In the genomic region with DNA sequence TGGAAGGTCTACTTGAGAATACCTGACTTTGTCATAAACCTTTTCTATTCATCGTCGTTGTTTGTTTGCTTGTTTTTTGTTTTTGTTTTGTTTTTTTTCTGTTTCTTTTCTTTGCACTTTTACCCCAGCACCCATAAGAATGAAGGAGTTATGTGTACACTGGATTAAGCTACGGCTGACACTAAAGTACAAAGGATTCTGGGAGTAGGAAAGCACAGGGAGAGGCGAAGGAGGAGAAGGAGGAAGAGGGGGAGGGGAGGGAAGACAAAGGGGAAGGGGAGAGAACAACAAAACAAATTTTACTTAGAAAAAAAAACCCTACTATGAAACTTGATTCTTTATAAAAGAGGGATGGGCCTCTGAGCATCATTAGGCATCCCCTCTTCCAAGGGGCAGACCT, we compare ENCODE assay signal across 13 mouse cellular contexts. TPM values are rescaled to one million over a fixed set of nuclear protein-coding genes. Genes with fewer than 3 reads are reported as not detected.
DNase-seq lines count a peak whose midpoint lies in the region; ATAC-seq and TF ChIP-seq lines count a peak whose summit lies in the region.
"Had no signal": no experiment of that assay in that cellular context is flagged by ENCODE, and none has a peak within 500 bp of the region (broad histone marks: within the 10 kb centered on the region; RNA-seq: fewer than 3 reads in every experiment).

No protein-coding gene starts in this region.

- peak overlapping the region; percentile 81 for H3K4me2 ChIP-seq in heart, embryonic 13.5 days
- H3K4me2 ChIP-seq in liver, embryonic 11.5 days, result peak overlapping the region; percentile 77
- peak overlapping the region; percentile 76 for H3K4me2 ChIP-seq in liver, embryonic 13.5 days
- no peak overlapping the region for H3K4me2 ChIP-seq in forebrain, embryonic 12.5 days
- H3K4me2 ChIP-seq in forebrain, embryonic 11.5 days (ENCODE audit: low read depth, low read length, severe bottlenecking), result no peak overlapping the region

- no peak for DNase-seq in heart, postnatal 4 days
- DNase-seq in liver, embryonic 11.5 days (ENCODE audit: low spot score), result no peak
- DNase-seq in liver (no peak), G1E (ENCODE audit: low spot score) (no peak)
- no peak for DNase-seq in liver, embryonic 13.5 days
- DNase-seq in forebrain, embryonic 11.5 days (ENCODE audit: low spot score), result no peak
- DNase-seq: adrenal gland, postnatal 14 days; gastrocnemius, postnatal 36 days; kidney, postnatal 25 days; left cerebral cortex, postnatal 4 days had no signal

- no peak for ATAC-seq in heart, embryonic 13.5 days (ENCODE audit: extremely low read depth, insufficient number of reproducible peaks, low FRiP score, low TSS enrichment)
- ATAC-seq in liver, embryonic 11.5 days (replicated peaks; ENCODE audit: low FRiP score), result no peak
- no peak for ATAC-seq in G1E (ENCODE audit: extremely low read depth, insufficient number of reproducible peaks, low FRiP score, poor library complexity, severe bottlenecking)
- no peak for ATAC-seq in liver, embryonic 13.5 days (ENCODE audit: low read depth)
- no peak for ATAC-seq in forebrain, embryonic 12.5 days (ENCODE audit: low FRiP score)
- no peak for ATAC-seq in forebrain, embryonic 11.5 days (replicated peaks; ENCODE audit: low FRiP score)
- ATAC-seq: intestine, embryonic 16.5 days had no signal

- 0 out of 2 replicates have a peak, but pooled peaks cover 8% of the 10 kb centered on the region for H3K27me3 ChIP-seq in heart, embryonic 13.5 days (replicated peaks)
- no peaks in the 10 kb centered on the region for H3K27me3 ChIP-seq in liver, embryonic 11.5 days (replicated peaks; ENCODE audit: control insufficient read depth, insufficient read depth, low read length)
- no peaks in the 10 kb centered on the region for H3K27me3 ChIP-seq in G1E (ENCODE audit: insufficient read depth, low read length)
- H3K27me3 ChIP-seq in liver, embryonic 13.5 days, result no peaks in the 10 kb centered on the region
- peaks cover 24% of the 10 kb centered on the region for H3K27me3 ChIP-seq in forebrain, embryonic 12.5 days
- no peaks in the 10 kb centered on the region for H3K27me3 ChIP-seq in forebrain, embryonic 11.5 days (ENCODE audit: control insufficient read depth, insufficient read depth, low read length)

- H3K4me1 ChIP-seq in heart, embryonic 13.5 days, result peaks cover 15% of the 10 kb centered on the region
- peaks cover 18% of the 10 kb centered on the region for H3K4me1 ChIP-seq in liver, embryonic 11.5 days (replicated peaks; ENCODE audit: control insufficient read depth, insufficient read depth, low read length)
- H3K4me1 ChIP-seq in G1E (ENCODE audit: insufficient read depth, low read depth, low read length), result peaks cover 62% of the 10 kb centered on the region
- peaks cover 68% of the 10 kb centered on the region for H3K4me1 ChIP-seq in liver, embryonic 13.5 days (replicated peaks)
- H3K4me1 ChIP-seq in forebrain, embryonic 12.5 days, result peaks cover 16% of the 10 kb centered on the region
- H3K4me1 ChIP-seq in forebrain, embryonic 11.5 days (replicated peaks; ENCODE audit: control insufficient read depth, insufficient read depth, low read length), result no peaks in the 10 kb centered on the region

- H3K9ac ChIP-seq in heart, embryonic 13.5 days, result no peak overlapping the region
- H3K9ac ChIP-seq in liver, embryonic 11.5 days (ENCODE audit: low read depth, low read length), result peak overlapping the region; percentile 94
- H3K9ac ChIP-seq in liver, embryonic 13.5 days, result peak overlapping the region; percentile 93
- no peak overlapping the region for H3K9ac ChIP-seq in forebrain, embryonic 12.5 days
- no peak overlapping the region for H3K9ac ChIP-seq in forebrain, embryonic 11.5 days (ENCODE audit: low read length)

- H3K9me3 ChIP-seq in heart, embryonic 13.5 days, result no peaks in the 10 kb centered on the region
- H3K9me3 ChIP-seq in liver, embryonic 11.5 days (ENCODE audit: control insufficient read depth, low read length), result no peaks in the 10 kb centered on the region
- H3K9me3 ChIP-seq in G1E (replicated peaks), result no peaks in the 10 kb centered on the region
- no peaks in the 10 kb centered on the region for H3K9me3 ChIP-seq in liver, embryonic 13.5 days (replicated peaks)
- no peaks in the 10 kb centered on the region for H3K9me3 ChIP-seq in forebrain, embryonic 12.5 days
- no peaks in the 10 kb centered on the region for H3K9me3 ChIP-seq in forebrain, embryonic 11.5 days (ENCODE audit: control insufficient read depth, low read length)

- H3K4me3 ChIP-seq in heart, embryonic 13.5 days, result peak overlapping the region; percentile 55; the same call in 1 of the 2 replicates
- H3K4me3 ChIP-seq in liver, embryonic 11.5 days (ENCODE audit: low read depth, low read length), result peak overlapping the region; percentile 58
- peak overlapping the region; percentile 94; the same call in 1 of the 2 replicates for H3K4me3 ChIP-seq in G1E (ENCODE audit: low read depth, low read length)
- peak overlapping the region; percentile 83 for H3K4me3 ChIP-seq in liver, embryonic 13.5 days (replicated peaks)
- no peak overlapping the region for H3K4me3 ChIP-seq in forebrain, embryonic 12.5 days (replicated peaks)
- H3K4me3 ChIP-seq in forebrain, embryonic 11.5 days (ENCODE audit: low read depth, low read length), result no peak overlapping the region

- H3K27ac ChIP-seq in heart, embryonic 13.5 days (replicated peaks), result no peak overlapping the region
- H3K27ac ChIP-seq in liver, embryonic 11.5 days (ENCODE audit: low read depth, low read length), result peak overlapping the region; percentile 91
- peak overlapping the region; percentile 93 for H3K27ac ChIP-seq in liver, embryonic 13.5 days
- H3K27ac ChIP-seq in forebrain, embryonic 12.5 days, result no peak overlapping the region
- no peak overlapping the region for H3K27ac ChIP-seq in forebrain, embryonic 11.5 days (ENCODE audit: low read depth, low read length)

- H3K36me3 ChIP-seq in heart, embryonic 13.5 days, result no peaks in the 10 kb centered on the region
- no peaks in the 10 kb centered on the region for H3K36me3 ChIP-seq in liver, embryonic 11.5 days (ENCODE audit: control insufficient read depth, insufficient read depth, low read length)
- peaks cover 35% of the 10 kb centered on the region for H3K36me3 ChIP-seq in G1E (replicated peaks)
- peaks cover 12% of the 10 kb centered on the region for H3K36me3 ChIP-seq in liver, embryonic 13.5 days
- no peaks in the 10 kb centered on the region for H3K36me3 ChIP-seq in forebrain, embryonic 12.5 days (replicated peaks)
- H3K36me3 ChIP-seq in forebrain, embryonic 11.5 days (ENCODE audit: control insufficient read depth, insufficient read depth, low read length), result no peaks in the 10 kb centered on the region

- TF ChIP-seq CTCF in G1E (IDR thresholded peaks at IDR 0.05; ENCODE audit: low read depth, low read length), result no peak

- 83% methylated on average over 4 of the region's 4 CpGs for WGBS in heart, embryonic 13.5 days
- 60% methylated on average over 4 of the region's 4 CpGs for WGBS in liver, embryonic 11.5 days
- 28% methylated on average over 4 of the region's 4 CpGs for WGBS in liver, embryonic 13.5 days (ENCODE audit: insufficient replicate concordance)
- 72% methylated on average over 4 of the region's 4 CpGs for WGBS in forebrain, embryonic 12.5 days
- 76% methylated on average over 4 of the region's 4 CpGs for WGBS in forebrain, embryonic 11.5 days

RNA-seq across cellular contexts. Expression of a gene that starts 2.2 kb away (rescaled TPM):
- 3.8 and 4.1 TPM in 2 replicates for polyA plus RNA-seq in heart, embryonic 13.5 days (2015; fragmentation: Nextera tagmentation; extraction: Ambion mirVana)
- 1 to 10 TPM; 3.2 to 4.0 TPM for total RNA-seq in heart, postnatal 4 days (2021)
- polyA plus RNA-seq in liver, embryonic 11.5 days (2014; fragmentation: Nextera tagmentation; extraction: Ambion mirVana), result 35.5 and 38.9 TPM in 2 replicates
- total RNA-seq in G1E (2014; fragmentation: Nextera tagmentation) (210 and 232 TPM in 2 replicates), G1E (2017) (108 and 111 TPM in 2 replicates)
- polyA plus RNA-seq in G1E (2012), result 14.0 and 19.1 TPM in 2 replicates
- polyA plus RNA-seq in liver, embryonic 13.5 days (2015; fragmentation: Nextera tagmentation; extraction: Ambion mirVana), result 24.8 and 30.1 TPM in 2 replicates
- 4.7 and 4.9 TPM in 2 replicates for polyA plus RNA-seq in forebrain, embryonic 12.5 days (2016; fragmentation: Nextera tagmentation; extraction: Ambion mirVana)
- polyA plus RNA-seq in forebrain, embryonic 11.5 days (2014; fragmentation: Nextera tagmentation; extraction: Ambion mirVana), result 8.2 and 8.8 TPM in 2 replicates

Comparison
In these comparisons a context has a peak if more than half of its experiments do, and no peak if none do; other contexts are left out.
1. H3K27ac ChIP-seq: peak in liver, embryonic 11.5 days (single experiment) and liver, embryonic 13.5 days (single experiment); none in heart, embryonic 13.5 days (single experiment), forebrain, embryonic 12.5 days (single experiment) and forebrain, embryonic 11.5 days (single experiment).
2. H3K4me2 ChIP-seq: peak in heart, embryonic 13.5 days (single experiment), liver, embryonic 11.5 days (single experiment) and liver, embryonic 13.5 days (single experiment); none in forebrain, embryonic 12.5 days (single experiment) and forebrain, embryonic 11.5 days (single experiment).
3. H3K4me3 ChIP-seq: peak in heart, embryonic 13.5 days (single experiment), liver, embryonic 11.5 days (single experiment), G1E (single experiment) and liver, embryonic 13.5 days (single experiment); none in forebrain, embryonic 12.5 days (single experiment) and forebrain, embryonic 11.5 days (single experiment).
4. H3K9ac ChIP-seq: peak in liver, embryonic 11.5 days (single experiment) and liver, embryonic 13.5 days (single experiment); none in heart, embryonic 13.5 days (single experiment), forebrain, embryonic 12.5 days (single experiment) and forebrain, embryonic 11.5 days (single experiment).